Mouse (Mus musculus): ENCODE measurements around the gene Zfp62. TPM values are rescaled to one million over a fixed set of nuclear protein-coding genes. Genes with fewer than 3 reads are reported as not detected.

Zfp62 gene
- total RNA-seq, 1 experiment, result 25.2 TPM

DNA sequence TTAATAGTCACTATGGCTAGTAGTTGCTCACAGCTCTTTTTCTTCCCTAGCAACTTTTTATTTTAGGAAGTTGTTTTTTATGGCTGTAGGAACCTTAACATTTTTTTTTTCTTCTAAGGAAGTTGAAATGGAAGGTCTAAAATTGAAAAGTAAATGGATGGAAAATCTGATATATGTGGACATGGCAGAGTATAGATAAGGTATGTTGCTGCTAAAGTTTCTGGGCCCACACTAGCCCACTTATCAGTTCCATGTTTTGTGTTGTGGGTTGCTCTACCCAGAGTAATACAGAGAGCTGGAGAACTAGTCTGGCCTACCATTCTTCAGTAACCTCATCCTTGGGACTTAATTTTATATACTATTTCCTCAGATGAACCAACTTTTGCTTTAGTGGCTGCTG is 9.5 kb downstream of the Zfp62 start:
- peaks cover 5% of the 10 kb centered on the region for H3K36me3 ChIP-seq (ENCODE audit: control insufficient read depth, insufficient read depth, low read length, poor library complexity, severe bottlenecking)
- DNase-seq (ENCODE audit: low read depth, low spot score), result no peak
- no peak overlapping the region for H3K4me3 ChIP-seq (ENCODE audit: insufficient read depth in 1 of 2, low read depth in 1 of 2, low read length in 2 of 2, poor library complexity in 1 of 2, severe bottlenecking in 1 of 2)
- TF ChIP-seq ZC3H11A (IDR thresholded peaks at IDR 0.05; ENCODE audit: borderline replicate concordance, low read depth, low read length) (no peak), HCFC1 (IDR thresholded peaks at IDR 0.05; ENCODE audit: borderline replicate concordance, insufficient read depth, low read length) (no peak), CHD2 (IDR thresholded peaks at IDR 0.05; ENCODE audit: low read depth, low read length) (no peak), MAFK (IDR thresholded peaks at IDR 0.05; ENCODE audit: insufficient read depth, low read depth, low read length) (no peak), ZNF384 (IDR thresholded peaks at IDR 0.05; ENCODE audit: low read depth, low read length) (no peak)
- H3K4me1 ChIP-seq (ENCODE audit: control insufficient read depth in 2 of 2, insufficient read depth in 2 of 2, low read length in 2 of 2, poor library complexity in 1 of 2), result no peaks in the 10 kb centered on the region
- H3K9me3 ChIP-seq (ENCODE audit: control insufficient read depth, insufficient read depth, low read depth, low read length), result no peaks in the 10 kb centered on the region
- in situ Hi-C loops (cut with MboI; ENCODE audit: low sequenced_read_pairs in 2 of 2, unreplicated experiment in 2 of 2), result no loop called here
- no peak overlapping the region for H3K9ac ChIP-seq (ENCODE audit: insufficient read depth, low read depth, low read length, poor library complexity, severe bottlenecking)
- H3K27ac ChIP-seq (ENCODE audit: insufficient read depth, low read depth, low read length, poor library complexity, severe bottlenecking), result no peak overlapping the region

DNA sequence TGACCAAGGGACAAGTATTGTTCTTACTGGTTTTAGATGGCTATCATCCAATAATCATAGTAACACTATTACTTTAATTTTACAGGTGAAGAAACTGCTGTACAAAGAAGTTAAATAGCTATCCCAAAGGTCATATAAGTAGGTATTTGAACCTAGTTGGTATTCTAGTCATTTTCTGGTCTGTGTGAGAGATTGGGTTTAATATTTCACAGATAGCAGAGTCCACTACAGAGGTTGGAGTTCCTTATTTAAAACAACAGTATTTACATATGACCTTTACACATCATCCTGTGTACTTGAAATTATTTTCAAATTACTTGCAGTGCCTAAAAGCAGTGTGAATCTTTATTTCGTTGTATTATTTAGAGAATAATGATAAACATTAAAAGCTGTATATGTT is 10.4 kb downstream of the Zfp62 start:
- Histone ChIP-seq H3K9me3 (ENCODE audit: control insufficient read depth, insufficient read depth, low read depth, low read length) (no peaks in the 10 kb centered on the region), H3K4me1 (ENCODE audit: control insufficient read depth in 2 of 2, insufficient read depth in 2 of 2, low read length in 2 of 2, poor library complexity in 1 of 2) (no peaks in the 10 kb centered on the region), H3K36me3 (ENCODE audit: control insufficient read depth, insufficient read depth, low read length, poor library complexity, severe bottlenecking) (peaks cover 5% of the 10 kb centered on the region), H3K9ac (ENCODE audit: insufficient read depth, low read depth, low read length, poor library complexity, severe bottlenecking) (no peak overlapping the region), H3K4me3 (ENCODE audit: insufficient read depth in 1 of 2, low read depth in 1 of 2, low read length in 2 of 2, poor library complexity in 1 of 2, severe bottlenecking in 1 of 2) (no peak overlapping the region), H3K27ac (ENCODE audit: insufficient read depth, low read depth, low read length, poor library complexity, severe bottlenecking) (no peak overlapping the region)
- DNase-seq (ENCODE audit: low read depth, low spot score), result no peak
- no peak for TF ChIP-seq CHD2 (IDR thresholded peaks at IDR 0.05; ENCODE audit: low read depth, low read length)
- no peak for TF ChIP-seq HCFC1 (IDR thresholded peaks at IDR 0.05; ENCODE audit: borderline replicate concordance, insufficient read depth, low read length)
- no peak for TF ChIP-seq ZC3H11A (IDR thresholded peaks at IDR 0.05; ENCODE audit: borderline replicate concordance, low read depth, low read length)
- no peak for TF ChIP-seq ZNF384 (IDR thresholded peaks at IDR 0.05; ENCODE audit: low read depth, low read length)
- no peak for TF ChIP-seq MAFK (IDR thresholded peaks at IDR 0.05; ENCODE audit: insufficient read depth, low read depth, low read length)
- in situ Hi-C loops (cut with MboI; ENCODE audit: low sequenced_read_pairs in 2 of 2, unreplicated experiment in 2 of 2), result no loop called here

DNA sequence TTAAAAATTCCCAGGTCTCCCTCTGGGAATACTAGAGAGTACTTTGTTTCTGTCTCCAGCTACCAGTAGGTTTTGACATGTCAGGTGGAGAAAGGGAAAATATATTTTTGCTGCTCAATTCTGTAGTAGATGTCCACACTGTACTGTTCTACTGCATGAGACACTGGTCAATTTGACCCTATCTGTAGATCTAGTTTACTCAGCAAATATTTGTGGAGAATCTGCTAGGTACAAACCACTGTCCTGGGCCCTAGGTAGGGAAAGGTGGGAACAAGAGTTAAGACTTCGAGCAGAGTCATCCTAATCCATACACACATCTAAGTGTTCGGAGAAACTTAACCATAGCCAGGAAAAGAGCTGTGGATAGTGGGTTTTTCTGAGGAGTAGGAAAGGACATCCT is 16.2 kb downstream of the Zfp62 start:
- H3K9ac ChIP-seq (ENCODE audit: insufficient read depth, low read depth, low read length, poor library complexity, severe bottlenecking), result no peak overlapping the region
- H3K27ac ChIP-seq (ENCODE audit: insufficient read depth, low read depth, low read length, poor library complexity, severe bottlenecking), result no peak overlapping the region
- in situ Hi-C loops (cut with MboI; ENCODE audit: low sequenced_read_pairs in 2 of 2, unreplicated experiment in 2 of 2), result no loop called here
- no peak for TF ChIP-seq HCFC1 (IDR thresholded peaks at IDR 0.05; ENCODE audit: borderline replicate concordance, insufficient read depth, low read length)
- no peak for TF ChIP-seq MAFK (IDR thresholded peaks at IDR 0.05; ENCODE audit: insufficient read depth, low read depth, low read length)
- no peak for TF ChIP-seq ZC3H11A (IDR thresholded peaks at IDR 0.05; ENCODE audit: borderline replicate concordance, low read depth, low read length)
- no peak for TF ChIP-seq CHD2 (IDR thresholded peaks at IDR 0.05; ENCODE audit: low read depth, low read length)
- TF ChIP-seq ZNF384 (IDR thresholded peaks at IDR 0.05; ENCODE audit: low read depth, low read length), result no peak
- H3K36me3 ChIP-seq (ENCODE audit: control insufficient read depth, insufficient read depth, low read length, poor library complexity, severe bottlenecking), result peaks cover 3% of the 10 kb centered on the region; the same call in 1 of the 2 replicates
- no peaks in the 10 kb centered on the region for H3K4me1 ChIP-seq (ENCODE audit: control insufficient read depth in 2 of 2, insufficient read depth in 2 of 2, low read length in 2 of 2, poor library complexity in 1 of 2)
- H3K9me3 ChIP-seq (ENCODE audit: control insufficient read depth, insufficient read depth, low read depth, low read length), result no peaks in the 10 kb centered on the region
- H3K4me3 ChIP-seq (ENCODE audit: insufficient read depth in 1 of 2, low read depth in 1 of 2, low read length in 2 of 2, poor library complexity in 1 of 2, severe bottlenecking in 1 of 2), result no peak overlapping the region
- DNase-seq (ENCODE audit: low read depth, low spot score), result no peak

DNA sequence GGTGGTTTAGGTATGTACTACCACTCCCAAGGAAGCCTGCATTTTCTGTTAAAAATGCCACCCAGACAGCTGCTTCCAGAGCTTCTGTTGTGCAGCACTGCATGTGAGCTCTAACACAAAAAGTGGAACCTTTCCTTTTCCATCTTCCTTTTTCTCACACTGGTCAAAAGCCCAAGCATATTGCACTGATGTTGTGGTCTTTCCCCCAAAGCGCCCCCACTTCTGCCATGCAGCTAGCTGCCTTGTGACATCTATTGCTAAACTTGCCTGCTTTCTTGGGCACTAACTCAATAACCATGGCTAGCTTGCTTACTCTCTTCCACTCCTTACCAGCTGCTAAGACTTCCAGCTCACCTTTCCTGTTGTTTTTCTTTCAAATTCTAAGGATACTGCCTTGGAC is 21.4 kb downstream of the Zfp62 start:
- H3K27ac ChIP-seq (ENCODE audit: insufficient read depth, low read depth, low read length, poor library complexity, severe bottlenecking), result no peak overlapping the region
- H3K9ac ChIP-seq (ENCODE audit: insufficient read depth, low read depth, low read length, poor library complexity, severe bottlenecking), result no peak overlapping the region
- in situ Hi-C loops (cut with MboI; ENCODE audit: low sequenced_read_pairs in 2 of 2, unreplicated experiment in 2 of 2), result no loop called here
- H3K9me3 ChIP-seq (ENCODE audit: control insufficient read depth, insufficient read depth, low read depth, low read length), result no peaks in the 10 kb centered on the region
- H3K36me3 ChIP-seq (ENCODE audit: control insufficient read depth, insufficient read depth, low read length, poor library complexity, severe bottlenecking), result no peaks in the 10 kb centered on the region
- no peaks in the 10 kb centered on the region for H3K4me1 ChIP-seq (ENCODE audit: control insufficient read depth in 2 of 2, insufficient read depth in 2 of 2, low read length in 2 of 2, poor library complexity in 1 of 2)
- no peak for DNase-seq (ENCODE audit: low read depth, low spot score)
- H3K4me3 ChIP-seq (ENCODE audit: insufficient read depth in 1 of 2, low read depth in 1 of 2, low read length in 2 of 2, poor library complexity in 1 of 2, severe bottlenecking in 1 of 2), result no peak overlapping the region
- TF ChIP-seq CHD2 (IDR thresholded peaks at IDR 0.05; ENCODE audit: low read depth, low read length) (no peak), HCFC1 (IDR thresholded peaks at IDR 0.05; ENCODE audit: borderline replicate concordance, insufficient read depth, low read length) (no peak), ZNF384 (IDR thresholded peaks at IDR 0.05; ENCODE audit: low read depth, low read length) (no peak), MAFK (IDR thresholded peaks at IDR 0.05; ENCODE audit: insufficient read depth, low read depth, low read length) (no peak), ZC3H11A (IDR thresholded peaks at IDR 0.05; ENCODE audit: borderline replicate concordance, low read depth, low read length) (no peak)

- no peaks in the 10 kb centered on the region for H3K36me3 ChIP-seq (ENCODE audit: control insufficient read depth, insufficient read depth, low read length, poor library complexity, severe bottlenecking)
- no peak overlapping the region for H3K4me3 ChIP-seq (ENCODE audit: insufficient read depth in 1 of 2, low read depth in 1 of 2, low read length in 2 of 2, poor library complexity in 1 of 2, severe bottlenecking in 1 of 2)
- no peak overlapping the region for H3K9ac ChIP-seq (ENCODE audit: insufficient read depth, low read depth, low read length, poor library complexity, severe bottlenecking)
- DNase-seq (ENCODE audit: low read depth, low spot score), result no peak
- TF ChIP-seq ZC3H11A (IDR thresholded peaks at IDR 0.05; ENCODE audit: borderline replicate concordance, low read depth, low read length), result no peak
- TF ChIP-seq MAFK (IDR thresholded peaks at IDR 0.05; ENCODE audit: insufficient read depth, low read depth, low read length), result no peak
- no peak for TF ChIP-seq ZNF384 (IDR thresholded peaks at IDR 0.05; ENCODE audit: low read depth, low read length)
- TF ChIP-seq CHD2 (IDR thresholded peaks at IDR 0.05; ENCODE audit: low read depth, low read length), result no peak
- no peak for TF ChIP-seq HCFC1 (IDR thresholded peaks at IDR 0.05; ENCODE audit: borderline replicate concordance, insufficient read depth, low read length)
- in situ Hi-C loops (cut with MboI; ENCODE audit: low sequenced_read_pairs in 2 of 2, unreplicated experiment in 2 of 2), result no loop called here
- H3K27ac ChIP-seq (ENCODE audit: insufficient read depth, low read depth, low read length, poor library complexity, severe bottlenecking), result no peak overlapping the region
- H3K4me1 ChIP-seq (ENCODE audit: control insufficient read depth in 2 of 2, insufficient read depth in 2 of 2, low read length in 2 of 2, poor library complexity in 1 of 2), result no peaks in the 10 kb centered on the region
- no peaks in the 10 kb centered on the region for H3K9me3 ChIP-seq (ENCODE audit: control insufficient read depth, insufficient read depth, low read depth, low read length)
Observed at GRCm38 (mm10) chr11:49232781-49233180, 29.7 kb downstream of the Zfp62 start.

Data from ES-E14 (cell line).